Comparison of ENCODE assay signal across 8 mouse cellular contexts in genomic region chr11:81239966-81240681, GRCm38 (mm10).
DNase-seq lines count a peak whose midpoint lies in the region; ATAC-seq and TF ChIP-seq lines count a peak whose summit lies in the region.

No protein-coding gene starts in this region.

- no peak for ATAC-seq in inflammation-experienced regulatory T-cells, adult 6 months

- H3K4me3 ChIP-seq in gastrocnemius, adult 2 months, result no peak overlapping the region
- no peak overlapping the region for H3K4me3 ChIP-seq in testis, adult 2 months (ENCODE audit: control insufficient read depth, low read depth, low read length)

- peak; percentile 59 for TF ChIP-seq CTCF in gastrocnemius, adult 2 months (IDR thresholded peaks at IDR 0.05)
- TF ChIP-seq CTCF in testis, adult 2 months (IDR thresholded peaks at IDR 0.05; ENCODE audit: control insufficient read depth, insufficient read depth, insufficient replicate concordance, low read depth, low read length), result peak; percentile 70; the same call in 1 of the 2 replicates

- no peak for TF ChIP-seq POLR2A in testis, adult 2 months (IDR thresholded peaks at IDR 0.05; ENCODE audit: control insufficient read depth, low read depth, low read length)

- intact Hi-C loops in gastrocnemius, adult 2 months (cut with DNase I), result no loop called here

- DNase-seq in gastrocnemius, adult 2 months, result peak; percentile 35
- no peak for DNase-seq in gastrocnemius, postnatal 25 days
- DNase-seq in right cerebral cortex, adult 18-20 months, result peak; percentile 15
- no peak for DNase-seq in right cerebral cortex, postnatal 25 days
- DNase-seq in cerebellum, postnatal 36 days, result peak; percentile 40 to 46
- DNase-seq in layer of hippocampus, adult 9-10 months (ENCODE audit: low spot score), result peak; percentile 18

- no peaks in the 10 kb centered on the region for H3K27me3 ChIP-seq in testis, adult 2 months (ENCODE audit: control insufficient read depth, insufficient read depth, low read length)

- H3K4me1 ChIP-seq in testis, adult 2 months (ENCODE audit: control insufficient read depth, insufficient read depth, low read length), result peaks cover 4% of the 10 kb centered on the region

- no peaks in the 10 kb centered on the region for H3K36me3 ChIP-seq in testis, adult 2 months (ENCODE audit: control insufficient read depth, insufficient read depth, low read length)

- no peak overlapping the region for H3K27ac ChIP-seq in gastrocnemius, adult 2 months
- no peak overlapping the region for H3K27ac ChIP-seq in testis, adult 2 months (ENCODE audit: control insufficient read depth, insufficient read depth, low read depth, low read length)

Comparison
In these comparisons a context has a peak if more than half of its experiments do, and no peak if none do; other contexts are left out.
1. DNase-seq: peak in gastrocnemius, adult 2 months (single experiment), right cerebral cortex, adult 18-20 months (single experiment), cerebellum, postnatal 36 days (2 of 2) and layer of hippocampus, adult 9-10 months (single experiment); none in gastrocnemius, postnatal 25 days (single experiment) and right cerebral cortex, postnatal 25 days (single experiment).